6 mouse cellular contexts compared by ENCODE assay signal in the genomic region with DNA sequence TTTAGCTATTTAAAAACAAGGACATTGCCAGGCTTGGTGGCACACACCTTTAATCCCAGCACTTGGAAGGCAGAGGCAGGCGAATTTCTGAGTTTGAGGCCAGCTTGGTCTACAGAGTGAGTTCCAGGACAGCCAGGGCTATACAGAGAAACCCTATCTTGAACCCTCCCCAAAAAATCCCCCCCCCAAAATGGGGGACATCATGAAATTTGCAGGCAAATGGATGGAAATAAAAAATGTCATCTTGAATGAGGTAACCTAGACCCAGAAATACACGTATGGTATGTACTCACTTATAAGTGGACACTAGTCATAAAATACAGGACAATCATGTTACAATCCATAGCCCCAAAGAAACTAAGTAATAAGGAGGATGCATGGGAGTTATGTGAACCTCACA.
A peak's percentile ranks its signal among the peaks of the same experiment; 100 is the strongest.
DNase-seq lines count a peak whose midpoint lies in the region.

No protein-coding gene starts in this region.

- peak; percentile 5 for DNase-seq in cerebellum, adult 11-12 months
- peak; percentile 10 for DNase-seq in gastrocnemius, postnatal 25 days
- DNase-seq in heart, postnatal 4 days: peak; percentile 15
- peak; percentile 19 for DNase-seq in kidney, postnatal 14 days
- DNase-seq in right cerebral cortex, postnatal 4 days: peak; percentile 1
- DNase-seq in thymus, postnatal 14 days: peak; percentile 14

Comparison
In these comparisons a context has a peak if more than half of its experiments do, and no peak if none do; other contexts are left out.
1. Peak in every context shown above with its lines: DNase-seq.